Mouse (Mus musculus): ENCODE data around the gene Olfr618. TPM values are rescaled to one million over a fixed set of nuclear protein-coding genes. Genes with fewer than 3 reads are reported as not detected.

The Olfr618 gene
- not detected for polyA plus RNA-seq (2017; shearing (Covaris generic))

GRCm38 (mm10) chr7:103589803-103590202, at the start of gene Olfr618:
Olfr618 (plus strand) TSS chr7:103590103.

DNA sequence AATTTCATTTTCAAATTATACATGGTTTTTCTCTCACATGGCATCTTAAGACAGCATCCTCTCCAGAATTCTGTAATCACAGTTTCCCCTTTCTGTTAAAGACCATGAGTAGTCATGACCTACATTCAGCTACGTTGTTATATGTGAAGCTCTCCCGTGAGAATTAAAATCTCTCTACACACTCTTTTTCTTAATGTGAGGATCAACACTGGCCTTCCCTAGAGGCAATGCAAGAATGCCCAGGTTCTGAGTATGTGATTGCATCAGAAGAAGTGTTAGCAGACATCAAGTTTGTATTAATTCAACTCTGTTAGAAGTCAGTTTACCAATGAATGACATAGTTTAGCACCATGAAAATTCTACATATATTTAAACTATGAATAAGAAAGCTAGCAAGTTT, 47.3 kb upstream of the Olfr618 start, which contains the start of gene Olfr612:
TSS of gene Olfr612 (minus strand) at position 101 of the 400 bp plus-strand sequence.

GRCm38 (mm10) chr7:103547774-103548173, 42.1 kb upstream of the Olfr618 start, which contains the start of gene Olfr613:
Olfr613 (plus strand) TSS chr7:103548074.

DNA sequence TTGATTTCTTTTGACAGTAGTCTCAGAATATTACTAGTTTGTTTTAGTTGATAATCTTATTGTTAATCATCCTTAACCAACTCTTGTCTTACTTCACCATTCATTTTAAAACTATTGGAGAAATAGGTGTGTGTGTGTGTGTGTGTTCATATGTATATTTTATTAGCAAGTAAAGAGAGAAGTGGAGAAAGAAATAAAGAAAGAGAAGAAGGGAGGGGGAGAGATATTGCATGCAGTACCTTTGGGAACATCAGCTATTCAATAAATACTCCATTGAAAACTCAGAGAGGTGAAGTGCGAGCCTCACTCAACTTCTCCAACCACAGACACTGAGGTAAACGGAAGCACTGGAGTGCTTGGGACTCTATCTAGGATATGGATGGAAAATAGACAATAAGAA, 34.1 kb upstream of the Olfr618 start, which contains the start of gene Olfr615:
TSS of gene Olfr615 (plus strand) at position 301 of the 400 bp plus-strand sequence.

GRCm38 (mm10) chr7:103569043-103569442, 20.9 kb upstream of the Olfr618 start, which contains the start of gene Olfr616:
Olfr616 (minus strand) TSS chr7:103569143.

DNA sequence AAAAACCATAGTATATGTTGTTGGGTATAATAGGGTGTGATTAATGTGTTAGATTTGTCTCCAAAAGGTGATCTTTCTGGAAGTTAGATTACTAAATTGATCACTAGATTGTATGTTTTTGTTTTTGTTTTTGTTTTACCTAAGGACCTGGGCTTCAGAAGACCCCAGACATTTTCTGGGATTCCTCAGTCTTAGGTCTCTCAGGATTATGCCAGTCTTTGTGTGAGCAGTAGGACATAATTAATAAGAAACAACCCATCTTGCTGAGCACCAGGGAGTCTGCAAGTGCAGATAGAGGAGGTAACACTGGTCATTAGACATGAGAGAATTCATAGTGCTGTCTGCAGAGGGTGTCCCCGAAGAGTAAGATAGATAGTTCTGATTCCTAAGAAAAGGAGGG, 17.1 kb upstream of the Olfr618 start, which contains the start of gene Olfr617:
TSS of gene Olfr617 (plus strand) at position 301 of the 400 bp plus-strand sequence.

GRCm38 (mm10) chr7:103600275-103600674, 10.4 kb downstream of the Olfr618 start, which contains the start of gene Olfr619:
Olfr619 (plus strand) TSS chr7:103600575.

DNA sequence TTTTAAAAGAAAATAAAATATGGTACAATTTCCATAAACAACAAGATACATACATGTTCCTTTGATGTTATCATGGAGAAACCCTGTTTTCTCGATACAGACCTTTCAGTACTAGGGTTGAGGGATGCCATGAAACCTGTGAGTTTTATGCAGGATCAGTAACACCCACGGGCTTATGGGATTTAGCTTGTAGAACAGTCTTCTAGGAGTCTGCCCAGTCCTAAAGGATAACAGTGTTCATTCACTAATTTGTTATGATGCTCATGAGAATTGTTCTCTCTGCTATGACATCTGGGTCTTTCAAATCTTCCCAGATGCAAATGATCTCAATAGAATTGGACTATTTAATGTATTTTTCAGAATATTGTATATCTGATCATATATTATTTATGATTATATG, 22.5 kb downstream of the Olfr618 start, which contains the start of gene Olfr620:
TSS of gene Olfr620 (minus strand) at position 101 of the 400 bp plus-strand sequence.

GRCm38 (mm10) chr7:103642602-103643001, 52.7 kb downstream of the Olfr618 start, which contains the start of gene Olfr622:
Olfr622 (minus strand) TSS chr7:103642702.

Other genes with a start within 250 kb of the Olfr618 start
- not detected for gene Olfr600, start 240.4 kb upstream of the Olfr618 start, polyA plus RNA-seq (2017; shearing (Covaris generic))
- gene Olfr601, start 227.4 kb upstream of the Olfr618 start, polyA plus RNA-seq (2017; shearing (Covaris generic)), result not detected
- gene Olfr603, start 203.9 kb upstream of the Olfr618 start, polyA plus RNA-seq (2017; shearing (Covaris generic)), result not detected
- not detected for gene Usp17lc, start 175.0 kb upstream of the Olfr618 start, polyA plus RNA-seq (2017; shearing (Covaris generic))
- gene Olfr605, start 144.7 kb upstream of the Olfr618 start, polyA plus RNA-seq (2017; shearing (Covaris generic)), result not detected
- not detected for gene Olfr606, start 141.1 kb upstream of the Olfr618 start, polyA plus RNA-seq (2017; shearing (Covaris generic))
- 0.07 TPM for gene Olfr607, start 126.0 kb upstream of the Olfr618 start, polyA plus RNA-seq (2017; shearing (Covaris generic))
- not detected for gene Olfr608, start 120.2 kb upstream of the Olfr618 start, polyA plus RNA-seq (2017; shearing (Covaris generic))
- not detected for gene Olfr609, start 92.0 kb upstream of the Olfr618 start, polyA plus RNA-seq (2017; shearing (Covaris generic))
- gene Olfr610, start 78.0 kb upstream of the Olfr618 start, polyA plus RNA-seq (2017; shearing (Covaris generic)), result not detected
- not detected for gene Olfr611, start 69.3 kb upstream of the Olfr618 start, polyA plus RNA-seq (2017; shearing (Covaris generic))
- gene Olfr612, start 47.4 kb upstream of the Olfr618 start, polyA plus RNA-seq (2017; shearing (Covaris generic)), result not detected
- not detected for gene Olfr613, start 42.0 kb upstream of the Olfr618 start, polyA plus RNA-seq (2017; shearing (Covaris generic))
- gene Olfr615, start 34.0 kb upstream of the Olfr618 start, polyA plus RNA-seq (2017; shearing (Covaris generic)), result not detected
- gene Olfr616, start 21.0 kb upstream of the Olfr618 start, polyA plus RNA-seq (2017; shearing (Covaris generic)), result not detected
- gene Olfr617, start 17.0 kb upstream of the Olfr618 start, polyA plus RNA-seq (2017; shearing (Covaris generic)), result not detected
- not detected for gene Olfr619, start 10.5 kb downstream of the Olfr618 start, polyA plus RNA-seq (2017; shearing (Covaris generic))
- not detected for gene Olfr620, start 22.4 kb downstream of the Olfr618 start, polyA plus RNA-seq (2017; shearing (Covaris generic))
- not detected for gene Olfr622, start 52.6 kb downstream of the Olfr618 start, polyA plus RNA-seq (2017; shearing (Covaris generic))
- gene Olfr623, start 73.6 kb downstream of the Olfr618 start, polyA plus RNA-seq (2017; shearing (Covaris generic)), result not detected
- not detected for gene Olfr624, start 81.1 kb downstream of the Olfr618 start, polyA plus RNA-seq (2017; shearing (Covaris generic))
- gene Olfr625-ps1, start 92.6 kb downstream of the Olfr618 start, polyA plus RNA-seq (2017; shearing (Covaris generic)), result not detected
- gene Olfr243, start 124.6 kb downstream of the Olfr618 start, polyA plus RNA-seq (2017; shearing (Covaris generic)), result not detected
- gene Olfr628, start 140.3 kb downstream of the Olfr618 start, polyA plus RNA-seq (2017; shearing (Covaris generic)), result not detected
- gene Olfr629, start 154.8 kb downstream of the Olfr618 start, polyA plus RNA-seq (2017; shearing (Covaris generic)), result not detected
- not detected for gene Olfr630, start 167.2 kb downstream of the Olfr618 start, polyA plus RNA-seq (2017; shearing (Covaris generic))
- gene Olfr69, start 181.5 kb downstream of the Olfr618 start, polyA plus RNA-seq (2017; shearing (Covaris generic)), result not detected
- gene Olfr68, start 189.6 kb downstream of the Olfr618 start, polyA plus RNA-seq (2017; shearing (Covaris generic)), result not detected
- not detected for gene Olfr67, start 201.7 kb downstream of the Olfr618 start, polyA plus RNA-seq (2017; shearing (Covaris generic))
- 122 TPM for gene Hbb-bt, start 223.9 kb downstream of the Olfr618 start, polyA plus RNA-seq (2017; shearing (Covaris generic))
- 599 TPM for gene Hbb-bs, start 238.0 kb downstream of the Olfr618 start, polyA plus RNA-seq (2017; shearing (Covaris generic))

All from inflammation-experienced regulatory T-cells, adult 16 weeks (primary cell).